Mouse (Mus musculus) liver, postnatal 0 days (tissue): ENCODE measurements around the gene Tmprss11e. TPM values are rescaled to one million over a fixed set of nuclear protein-coding genes. Genes with fewer than 3 reads are reported as not detected.
A peak's percentile ranks its signal among the peaks of the same experiment; 100 is the strongest.

Experiments used
- ATAC-seq: fragments of 200-750 bp; cut with Nextera tagmentation; 2 replicates; pipeline ENCODE4 v1.8.0; 2017; ENCODE audit warnings: mild to moderate bottlenecking, moderate library complexity
- DNase-seq: peaks from one replicate; pipeline ENCODE4 v3.0.0-alpha.2; 2016
- H3K27ac ChIP-seq: fragments of 300-500 bp; sonication (generic); 2 replicates; pipeline ENCODE4 v1.5.1; 2014; ENCODE audit warnings: antibody characterized with exemption, moderate library complexity, mild to moderate bottlenecking, low read depth
- H3K27me3 ChIP-seq: fragments of 300-500 bp; sonication (generic); 2 replicates; pipeline ENCODE4 v1.6.1; 2014; ENCODE audit warnings: low read length, control low read depth, mixed read lengths; ENCODE audit not compliant: insufficient read depth
- H3K36me3 ChIP-seq: fragments of 300-500 bp; sonication (generic); replicated peaks from 2 replicates; pipeline ENCODE4 v1.6.1; 2014; ENCODE audit warnings: mild to moderate bottlenecking, control low read depth, low read length, moderate library complexity, mixed read lengths; ENCODE audit not compliant: insufficient read depth
- H3K4me1 ChIP-seq: fragments of 300-500 bp; sonication (generic); 2 replicates; pipeline ENCODE4 v1.6.1; 2014; ENCODE audit warnings: antibody characterized with exemption, mild to moderate bottlenecking, control low read depth; ENCODE audit not compliant: insufficient read depth
- H3K4me2 ChIP-seq: fragments of 300-500 bp; sonication (generic); 2 replicates; pipeline ENCODE4 v1.6.1; 2014; ENCODE audit warnings: low read depth, mild to moderate bottlenecking, low read length, moderate library complexity, mixed read lengths
- H3K4me3 ChIP-seq: fragments of 300-500 bp; sonication (generic); 2 replicates; pipeline ENCODE4 v1.5.1; 2014; ENCODE audit warnings: low read depth, low read length
- H3K9ac ChIP-seq: fragments of 300-500 bp; sonication (generic); replicated peaks from 2 replicates; pipeline ENCODE4 v1.6.1; 2014; ENCODE audit warnings: mild to moderate bottlenecking, moderate library complexity
- H3K9me3 ChIP-seq: fragments of 300-500 bp; sonication (generic); 2 replicates; pipeline ENCODE4 v1.6.1; 2016; ENCODE audit warnings: mild to moderate bottlenecking, control low read depth, low read length, mixed read lengths
- CTCF ChIP-seq: sonication (generic); IDR thresholded peaks from 2 replicates; pipeline ENCODE4 v1.5.1; 2016; ENCODE audit warnings: antibody characterized with exemption, low read depth
- EP300 ChIP-seq: IDR thresholded peaks from 2 replicates; pipeline ENCODE4 v1.6.1; 2016; ENCODE audit warnings: antibody characterized with exemption, low read depth, mild to moderate bottlenecking
- WGBS: fragments of 180-500 bp; shearing (Covaris S2); extraction: QIAGEN DNeasy Blood & Tissue Kit; methylation state at CpG from one replicate; pipeline ENCODE4 v1.1.7; 2014; ENCODE audit not compliant: insufficient replicate concordance; 5-methylcytosine and 5-hydroxymethylcytosine counted together
- polyA plus RNA-seq: library from polyadenylated mRNA; unstranded; fragments of >200 nt; fragmentation: Nextera tagmentation; extraction: Ambion mirVana; gene quantifications from 2 replicates; pipeline ENCODE4 v1.2.1, GENCODE M21; 2015

Tmprss11e gene
- polyA plus RNA-seq, 1 experiment from 2014 or later, result not detected

DNA sequence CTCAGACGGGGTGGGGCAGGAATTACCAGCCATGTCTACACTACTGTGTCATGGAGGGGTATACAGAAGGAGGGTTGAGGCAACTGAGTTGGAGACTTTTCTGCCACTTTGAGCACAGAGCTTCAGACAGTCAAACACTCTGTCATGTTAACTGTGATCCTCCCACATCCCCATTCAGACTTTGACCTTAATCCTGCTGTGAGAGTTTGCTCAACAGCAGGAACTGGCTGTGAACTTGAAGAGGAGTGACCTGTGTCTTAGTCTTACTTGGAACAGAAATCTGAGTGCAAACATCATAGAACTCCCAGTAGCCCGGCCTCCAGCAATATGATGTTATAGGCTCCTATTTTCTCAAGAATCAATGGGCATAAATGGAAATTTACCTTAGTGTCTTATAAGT is 9.8 kb downstream of the Tmprss11e start:
- Histone ChIP-seq H3K4me1 (no peaks in the 10 kb centered on the region), H3K36me3 (no peaks in the 10 kb centered on the region), H3K4me2 (no peak overlapping the region; the same call in 1 of the 2 replicates), H3K27ac (peak overlapping the region; percentile 62; the same call in 1 of the 2 replicates), H3K27me3 (no peaks in the 10 kb centered on the region), H3K9ac (no peak overlapping the region), H3K4me3 (no peak overlapping the region), H3K9me3 (no peaks in the 10 kb centered on the region)
- ATAC-seq (peak; percentile 97), DNase-seq (peak; percentile 17)
- TF ChIP-seq EP300, result no peak
- no peak for TF ChIP-seq CTCF
- WGBS, result 55% methylated on average over 2 of the region's 2 CpGs

DNA sequence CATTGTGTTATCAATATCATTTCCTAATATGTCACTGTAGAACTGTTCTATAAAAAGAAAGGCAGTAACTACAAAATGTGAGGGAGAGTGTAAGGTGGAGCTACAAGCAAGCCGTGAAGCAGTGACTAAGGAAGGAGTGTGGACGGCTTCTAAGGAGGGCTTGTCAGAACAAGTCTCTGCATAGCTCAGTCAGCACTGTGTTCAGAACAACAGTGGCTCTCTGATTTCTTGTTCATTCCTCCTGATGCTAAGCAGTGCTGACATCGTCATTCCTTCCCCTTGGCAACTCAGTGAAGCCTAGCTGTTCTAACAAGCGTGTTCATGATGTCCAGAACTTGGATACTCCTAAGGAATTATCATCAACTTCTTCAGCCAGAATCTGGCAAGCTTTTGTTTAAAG is 15.0 kb downstream of the Tmprss11e start:
- no peaks in the 10 kb centered on the region for H3K9me3 ChIP-seq
- H3K4me2 ChIP-seq, result no peak overlapping the region
- no peaks in the 10 kb centered on the region for H3K27me3 ChIP-seq
- no peaks in the 10 kb centered on the region for H3K36me3 ChIP-seq
- no peaks in the 10 kb centered on the region for H3K4me1 ChIP-seq
- H3K4me3 ChIP-seq, result no peak overlapping the region
- no peak for DNase-seq
- 63% methylated on average over 4 of the region's 4 CpGs for WGBS
- ATAC-seq, result no peak
- H3K27ac ChIP-seq, result no peak overlapping the region
- TF ChIP-seq CTCF (no peak), EP300 (no peak)
- H3K9ac ChIP-seq, result no peak overlapping the region

DNA sequence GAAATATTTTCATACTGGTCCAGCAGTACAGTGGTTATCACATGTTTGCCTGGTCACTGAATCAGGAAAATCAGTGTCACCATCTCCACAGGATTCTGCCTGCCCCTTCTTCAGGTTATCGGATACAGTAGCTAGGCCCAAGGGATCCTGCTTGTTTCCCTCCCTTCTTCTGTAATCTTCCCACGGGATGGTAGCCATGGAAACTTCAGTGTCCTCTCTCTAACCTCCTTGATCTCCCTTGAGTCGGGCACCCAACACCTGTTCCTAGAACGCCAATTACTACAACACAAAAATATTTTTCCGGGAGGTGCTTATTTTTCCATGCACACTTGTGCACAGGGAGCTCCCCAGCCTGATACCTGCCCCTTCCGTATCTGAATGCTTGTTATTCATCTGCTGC is 17.0 kb downstream of the Tmprss11e start:
- no peak for TF ChIP-seq CTCF
- TF ChIP-seq EP300, result no peak
- H3K27ac ChIP-seq, result no peak overlapping the region
- no peak overlapping the region for H3K4me3 ChIP-seq
- no peaks in the 10 kb centered on the region for H3K9me3 ChIP-seq
- H3K9ac ChIP-seq, result no peak overlapping the region
- DNase-seq (no peak), ATAC-seq (no peak)
- no peaks in the 10 kb centered on the region for H3K36me3 ChIP-seq
- WGBS, result 73% methylated on average over 6 of the region's 6 CpGs
- no peaks in the 10 kb centered on the region for H3K4me1 ChIP-seq
- no peaks in the 10 kb centered on the region for H3K27me3 ChIP-seq
- no peak overlapping the region for H3K4me2 ChIP-seq

DNA sequence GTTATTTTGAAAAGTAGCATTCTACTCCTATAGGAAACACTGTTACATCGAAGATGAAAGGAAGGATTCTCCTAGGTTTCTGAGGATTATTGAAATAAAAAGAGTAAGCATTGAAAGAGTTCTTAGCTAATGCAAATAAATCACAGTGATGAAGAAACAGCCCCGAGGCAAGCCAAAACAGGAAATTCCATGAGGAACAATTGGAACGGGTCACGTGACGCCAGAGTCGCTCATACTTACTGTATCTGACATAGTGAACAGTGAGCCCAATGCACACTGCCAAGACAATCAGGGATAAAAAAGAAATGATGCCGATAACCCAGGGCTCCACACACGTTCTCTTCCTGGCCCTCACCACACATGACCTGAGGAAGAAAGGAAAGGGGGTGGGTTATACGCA is 18.6 kb downstream of the Tmprss11e start:
- no peak for DNase-seq
- Histone ChIP-seq H3K4me2 (no peak overlapping the region), H3K27ac (no peak overlapping the region), H3K9me3 (no peaks in the 10 kb centered on the region), H3K27me3 (no peaks in the 10 kb centered on the region), H3K36me3 (no peaks in the 10 kb centered on the region), H3K4me1 (no peaks in the 10 kb centered on the region), H3K9ac (no peak overlapping the region), H3K4me3 (no peak overlapping the region)
- TF ChIP-seq CTCF (no peak), EP300 (no peak)
- 56% methylated on average over 9 of the region's 9 CpGs for WGBS
- ATAC-seq, result no peak

DNA sequence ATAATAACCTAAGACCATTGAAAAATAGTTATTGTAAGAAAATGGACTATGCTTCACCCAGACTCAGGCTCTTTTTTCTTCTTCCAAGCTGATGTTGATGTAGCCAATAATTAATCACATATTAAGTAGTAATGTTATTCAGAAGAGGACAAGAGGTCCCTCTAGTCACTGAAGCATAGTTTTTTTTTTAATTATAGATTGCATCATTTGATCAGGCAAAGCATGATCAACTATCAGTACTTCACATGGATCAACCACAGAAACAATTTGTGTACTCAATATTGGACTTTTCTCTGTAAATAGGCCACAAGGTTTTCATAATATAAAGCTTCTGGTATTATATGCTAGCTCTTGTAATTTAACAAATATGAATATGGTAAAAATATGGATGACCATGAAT is 20.6 kb downstream of the Tmprss11e start:
- ATAC-seq (no peak), DNase-seq (no peak)
- Histone ChIP-seq H3K9ac (no peak overlapping the region), H3K4me1 (no peaks in the 10 kb centered on the region), H3K4me3 (no peak overlapping the region), H3K27me3 (no peaks in the 10 kb centered on the region), H3K36me3 (no peaks in the 10 kb centered on the region), H3K4me2 (no peak overlapping the region), H3K9me3 (no peaks in the 10 kb centered on the region), H3K27ac (no peak overlapping the region)
- no peak for TF ChIP-seq CTCF
- TF ChIP-seq EP300, result no peak

DNA sequence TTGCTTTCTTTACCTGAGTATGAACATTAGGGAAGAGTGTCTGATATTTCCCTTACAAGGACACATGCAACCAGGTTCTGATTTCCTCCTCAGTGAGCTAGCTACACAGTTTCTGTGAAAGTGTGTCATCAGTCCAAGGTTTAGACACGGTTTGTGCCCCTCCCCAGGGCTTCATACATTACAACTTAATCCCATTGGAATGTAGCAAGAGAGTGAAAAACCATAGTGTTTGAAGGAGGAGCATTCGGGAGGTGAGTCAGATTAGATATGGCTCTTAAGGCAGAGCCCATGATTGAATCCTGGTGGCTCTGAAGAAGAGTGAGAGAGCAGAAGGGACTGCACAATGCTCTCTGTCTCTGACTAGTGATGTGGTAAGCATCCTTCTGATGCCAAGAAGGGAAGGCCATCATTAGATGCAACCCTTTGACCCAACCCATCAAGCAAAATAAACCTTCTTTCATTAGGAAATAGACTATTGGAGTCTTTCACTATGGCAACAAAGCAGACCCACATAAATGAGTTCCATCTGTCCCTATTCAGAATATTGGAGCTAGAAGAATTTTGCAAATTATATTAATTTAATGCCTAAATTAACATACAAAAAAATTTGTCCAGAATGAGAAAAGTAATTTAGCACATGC is 22.7 kb downstream of the Tmprss11e start:
- WGBS, result 45% methylated on average over 2 of the region's 2 CpGs
- TF ChIP-seq CTCF (no peak), EP300 (no peak)

DNA sequence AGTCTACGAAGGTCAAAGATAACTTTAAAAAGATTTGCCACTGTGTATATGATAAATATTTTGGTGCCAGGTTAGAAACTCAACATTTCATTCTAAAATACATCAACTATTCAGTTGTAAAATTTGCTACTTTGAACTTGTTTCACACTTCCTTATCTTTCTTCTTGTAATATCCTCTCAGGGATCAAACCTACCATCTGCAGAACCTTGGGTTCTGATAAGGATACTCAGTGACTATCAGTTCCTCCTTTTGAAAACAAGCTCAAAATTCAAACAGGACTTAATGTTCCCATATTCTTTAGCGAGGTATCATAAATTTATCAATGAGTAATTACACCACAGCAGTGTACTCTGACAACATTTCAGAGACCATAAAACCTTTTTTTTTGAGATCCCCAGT is 30.6 kb downstream of the Tmprss11e start:
- H3K4me3 ChIP-seq, result no peak overlapping the region
- WGBS, result 63% methylated on average over 2 of the region's 2 CpGs
- H3K36me3 ChIP-seq, result no peaks in the 10 kb centered on the region
- no peak overlapping the region for H3K27ac ChIP-seq
- H3K4me1 ChIP-seq, result no peaks in the 10 kb centered on the region
- ATAC-seq (no peak), DNase-seq (no peak)
- H3K9ac ChIP-seq, result no peak overlapping the region
- no peak for TF ChIP-seq EP300
- no peak for TF ChIP-seq CTCF
- H3K27me3 ChIP-seq, result no peaks in the 10 kb centered on the region
- no peak overlapping the region for H3K4me2 ChIP-seq
- no peaks in the 10 kb centered on the region for H3K9me3 ChIP-seq

More for the DNA sequence above, 22.7 kb downstream of the Tmprss11e start:
- Histone ChIP-seq H3K9ac (no peak overlapping the region), H3K4me1 (no peaks in the 10 kb centered on the region), H3K27ac (no peak overlapping the region), H3K9me3 (no peaks in the 10 kb centered on the region), H3K27me3 (no peaks in the 10 kb centered on the region), H3K4me2 (no peak overlapping the region), H3K4me3 (no peak overlapping the region), H3K36me3 (no peaks in the 10 kb centered on the region)
- DNase-seq (no peak), ATAC-seq (no peak)
